Mouse (Mus musculus): ENCODE data around the gene Cwc27. TPM values are rescaled to one million over a fixed set of nuclear protein-coding genes. Genes with fewer than 3 reads are reported as not detected.

Gene Cwc27
- polyA plus RNA-seq, 1 experiment from 2014 or later: 28.6 TPM

- Histone ChIP-seq H3K4me3 (replicated peaks; ENCODE audit: low read length) (no peak overlapping the region), H3K27ac (ENCODE audit: low read length) (no peak overlapping the region), H3K4me2 (ENCODE audit: low read length) (no peak overlapping the region), H3K36me3 (ENCODE audit: control insufficient read depth, insufficient read depth) (no peaks in the 10 kb centered on the region), H3K27me3 (replicated peaks; ENCODE audit: control insufficient read depth, insufficient read depth, low read length) (no peaks in the 10 kb centered on the region), H3K9ac (replicated peaks; ENCODE audit: low read depth, low read length) (no peak overlapping the region), H3K9me3 (ENCODE audit: control insufficient read depth, low read length) (no peaks in the 10 kb centered on the region), H3K4me1 (replicated peaks; ENCODE audit: control insufficient read depth, insufficient read depth, low read length) (no peaks in the 10 kb centered on the region)
- no peak for ATAC-seq
- WGBS: 62% methylated on average over 3 of the region's 3 CpGs
Measured at GRCm38 (mm10) chr13:104638988-104639387, 178.0 kb downstream of the Cwc27 start.

DNA sequence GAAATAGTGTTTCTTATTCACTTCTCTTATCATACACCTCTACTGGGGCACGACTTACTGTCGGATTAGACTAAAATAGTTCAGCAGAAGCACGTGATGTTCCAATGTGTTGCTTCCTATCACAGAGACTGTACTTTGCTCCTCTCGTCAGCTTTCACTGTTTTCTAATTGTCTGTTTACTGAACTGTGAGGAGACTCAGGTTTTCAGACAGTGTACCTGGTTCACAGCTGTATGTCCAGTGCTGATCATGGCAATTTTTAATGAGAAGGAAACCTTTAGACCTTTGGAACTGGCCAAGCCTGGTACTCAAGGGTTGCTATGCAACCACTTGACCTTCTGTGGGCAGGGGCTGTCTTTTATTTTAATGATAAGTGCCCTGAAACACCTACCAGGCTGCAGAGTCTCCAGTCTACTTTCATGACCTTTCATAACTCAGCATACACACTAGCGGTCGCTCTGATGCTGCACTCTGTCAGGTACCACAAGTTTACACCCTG lies 180.9 kb downstream of the Cwc27 start:
- Histone ChIP-seq H3K4me1 (replicated peaks; ENCODE audit: control insufficient read depth, insufficient read depth, low read length) (no peaks in the 10 kb centered on the region), H3K27me3 (replicated peaks; ENCODE audit: control insufficient read depth, insufficient read depth, low read length) (no peaks in the 10 kb centered on the region), H3K9ac (replicated peaks; ENCODE audit: low read depth, low read length) (no peak overlapping the region), H3K9me3 (ENCODE audit: control insufficient read depth, low read length) (no peaks in the 10 kb centered on the region), H3K36me3 (ENCODE audit: control insufficient read depth, insufficient read depth) (no peaks in the 10 kb centered on the region), H3K4me3 (replicated peaks; ENCODE audit: low read length) (no peak overlapping the region), H3K4me2 (ENCODE audit: low read length) (no peak overlapping the region), H3K27ac (ENCODE audit: low read length) (no peak overlapping the region)
- 87% methylated on average over 6 of the region's 6 CpGs for WGBS
- no peak for ATAC-seq

GRCm38 (mm10) chr13:104634708-104635107 lies 182.2 kb downstream of the Cwc27 start:
- WGBS: 91% methylated on average over 2 of the region's 2 CpGs
- no peak overlapping the region for H3K4me2 ChIP-seq (ENCODE audit: low read length)
- no peak overlapping the region for H3K9ac ChIP-seq (replicated peaks; ENCODE audit: low read depth, low read length)
- H3K4me1 ChIP-seq (replicated peaks; ENCODE audit: control insufficient read depth, insufficient read depth, low read length): no peaks in the 10 kb centered on the region
- H3K27ac ChIP-seq (ENCODE audit: low read length): no peak overlapping the region
- H3K36me3 ChIP-seq (ENCODE audit: control insufficient read depth, insufficient read depth): 0 out of 2 replicates have a peak, but pooled peaks cover 2% of the 10 kb centered on the region
- no peaks in the 10 kb centered on the region for H3K9me3 ChIP-seq (ENCODE audit: control insufficient read depth, low read length)
- ATAC-seq: no peak
- H3K27me3 ChIP-seq (replicated peaks; ENCODE audit: control insufficient read depth, insufficient read depth, low read length): no peaks in the 10 kb centered on the region
- H3K4me3 ChIP-seq (replicated peaks; ENCODE audit: low read length): no peak overlapping the region

DNA sequence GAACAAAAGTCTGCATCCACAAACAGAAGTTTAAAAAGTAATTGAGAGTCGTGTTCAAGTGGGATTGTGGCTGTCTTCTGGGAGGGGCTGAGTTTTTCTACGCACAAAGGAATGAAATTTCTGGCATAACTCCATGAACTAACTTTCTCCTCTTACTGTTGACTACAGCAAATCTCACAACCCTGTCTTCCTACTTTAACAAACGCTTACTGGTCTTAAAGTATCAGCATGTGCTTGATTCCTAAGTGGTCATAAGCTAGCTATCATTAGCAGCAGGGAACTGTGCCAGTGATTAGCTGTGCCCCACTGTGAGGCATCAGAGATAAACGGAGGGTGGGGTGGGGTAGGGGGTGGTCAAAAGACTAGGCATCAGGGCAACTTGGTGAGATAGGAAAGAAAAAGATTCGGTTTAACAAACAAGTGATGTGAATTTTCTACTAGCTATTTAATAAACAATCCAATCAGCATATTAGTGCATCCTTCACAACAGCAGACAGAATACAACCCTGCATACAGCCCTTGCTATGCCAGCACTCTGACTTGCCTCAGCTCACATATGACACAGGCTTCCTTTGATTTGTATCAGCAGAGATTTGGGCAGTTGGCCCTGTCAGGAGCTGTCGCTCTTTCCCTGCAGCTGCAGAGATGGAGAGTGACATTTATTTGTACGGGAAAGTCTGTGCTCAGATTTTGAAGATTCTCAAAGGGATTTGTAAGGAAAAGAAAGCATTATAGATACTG lies 184.3 kb downstream of the Cwc27 start:
- Histone ChIP-seq H3K9me3 (ENCODE audit: control insufficient read depth, low read length) (no peaks in the 10 kb centered on the region), H3K27ac (ENCODE audit: low read length) (no peak overlapping the region), H3K9ac (replicated peaks; ENCODE audit: low read depth, low read length) (no peak overlapping the region), H3K27me3 (replicated peaks; ENCODE audit: control insufficient read depth, insufficient read depth, low read length) (no peaks in the 10 kb centered on the region), H3K4me2 (ENCODE audit: low read length) (no peak overlapping the region), H3K4me3 (replicated peaks; ENCODE audit: low read length) (no peak overlapping the region), H3K4me1 (replicated peaks; ENCODE audit: control insufficient read depth, insufficient read depth, low read length) (no peaks in the 10 kb centered on the region), H3K36me3 (ENCODE audit: control insufficient read depth, insufficient read depth) (0 out of 2 replicates have a peak, but pooled peaks cover 2% of the 10 kb centered on the region)
- WGBS: 36% methylated on average over 7 of the region's 7 CpGs
- ATAC-seq: 0 out of 2 replicates have a peak, but pooled peaks have one; percentile 45

DNA sequence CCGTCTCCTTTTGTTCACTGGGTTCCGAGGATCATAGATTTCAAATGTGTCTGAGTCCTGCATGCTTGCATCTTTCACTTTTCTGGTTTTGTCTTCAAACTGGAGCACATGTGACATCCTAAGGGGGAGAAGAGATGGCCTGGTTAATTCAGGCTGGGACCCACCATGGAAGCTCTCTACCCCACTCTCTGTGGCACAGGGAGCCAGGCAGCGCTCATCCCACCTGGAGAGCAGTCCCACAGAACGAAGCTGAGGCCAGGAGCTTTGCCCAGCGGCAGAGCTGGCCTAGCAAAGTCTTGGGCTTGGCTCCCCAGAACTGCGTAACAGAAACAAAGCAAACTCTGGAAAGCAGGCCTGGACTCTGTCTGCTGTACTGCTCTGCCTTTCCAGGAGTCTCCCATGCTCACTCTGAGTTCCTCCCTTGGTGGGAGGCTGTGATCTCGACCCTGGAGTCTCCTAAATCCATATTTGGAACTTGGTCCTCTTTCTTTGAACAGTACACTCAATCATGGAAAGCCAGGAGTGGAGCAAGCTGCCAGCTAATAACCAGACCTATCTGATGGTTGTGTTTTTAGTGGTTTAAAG lies 185.2 kb downstream of the Cwc27 start:
- no peaks in the 10 kb centered on the region for H3K9me3 ChIP-seq (ENCODE audit: control insufficient read depth, low read length)
- H3K4me2 ChIP-seq (ENCODE audit: low read length): no peak overlapping the region
- H3K9ac ChIP-seq (replicated peaks; ENCODE audit: low read depth, low read length): no peak overlapping the region
- 0 out of 2 replicates have a peak, but pooled peaks cover 2% of the 10 kb centered on the region for H3K36me3 ChIP-seq (ENCODE audit: control insufficient read depth, insufficient read depth)
- H3K4me3 ChIP-seq (replicated peaks; ENCODE audit: low read length): no peak overlapping the region
- no peaks in the 10 kb centered on the region for H3K4me1 ChIP-seq (replicated peaks; ENCODE audit: control insufficient read depth, insufficient read depth, low read length)
- no peaks in the 10 kb centered on the region for H3K27me3 ChIP-seq (replicated peaks; ENCODE audit: control insufficient read depth, insufficient read depth, low read length)
- WGBS: 81% methylated on average over 7 of the region's 7 CpGs
- H3K27ac ChIP-seq (ENCODE audit: low read length): no peak overlapping the region
- ATAC-seq: no peak

DNA sequence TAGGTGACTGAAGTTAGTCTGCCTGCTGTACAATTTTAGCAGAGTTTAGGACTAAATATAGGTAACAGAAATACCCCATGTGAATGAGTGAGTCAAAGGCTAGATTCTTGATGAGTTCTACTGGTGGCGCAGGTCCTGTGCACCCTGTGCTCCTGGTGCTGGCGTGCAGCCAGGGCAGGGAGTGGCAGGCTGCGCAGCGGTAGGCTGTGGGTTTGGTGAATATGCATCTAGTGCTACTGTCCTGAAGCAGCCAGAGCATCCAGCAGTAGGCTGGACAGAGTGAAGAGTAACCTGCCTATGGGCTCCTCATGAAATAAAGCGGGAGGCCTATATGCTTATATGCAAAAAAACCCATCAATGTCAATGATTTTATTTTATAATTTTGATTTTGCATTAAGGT lies 186.1 kb downstream of the Cwc27 start:
- no peak overlapping the region for H3K27ac ChIP-seq (ENCODE audit: low read length)
- H3K36me3 ChIP-seq (ENCODE audit: control insufficient read depth, insufficient read depth): 0 out of 2 replicates have a peak, but pooled peaks cover 2% of the 10 kb centered on the region
- H3K27me3 ChIP-seq (replicated peaks; ENCODE audit: control insufficient read depth, insufficient read depth, low read length): no peaks in the 10 kb centered on the region
- H3K9me3 ChIP-seq (ENCODE audit: control insufficient read depth, low read length): no peaks in the 10 kb centered on the region
- no peaks in the 10 kb centered on the region for H3K4me1 ChIP-seq (replicated peaks; ENCODE audit: control insufficient read depth, insufficient read depth, low read length)
- no peak overlapping the region for H3K9ac ChIP-seq (replicated peaks; ENCODE audit: low read depth, low read length)
- ATAC-seq: no peak
- H3K4me3 ChIP-seq (replicated peaks; ENCODE audit: low read length): no peak overlapping the region
- WGBS: 84% methylated on average over 5 of the region's 5 CpGs
- no peak overlapping the region for H3K4me2 ChIP-seq (ENCODE audit: low read length)

- Histone ChIP-seq H3K9ac (replicated peaks; ENCODE audit: low read depth, low read length) (no peak overlapping the region), H3K27ac (ENCODE audit: low read length) (no peak overlapping the region), H3K27me3 (replicated peaks; ENCODE audit: control insufficient read depth, insufficient read depth, low read length) (no peaks in the 10 kb centered on the region), H3K9me3 (ENCODE audit: control insufficient read depth, low read length) (no peaks in the 10 kb centered on the region), H3K4me3 (replicated peaks; ENCODE audit: low read length) (no peak overlapping the region), H3K36me3 (ENCODE audit: control insufficient read depth, insufficient read depth) (0 out of 2 replicates have a peak, but pooled peaks cover 2% of the 10 kb centered on the region), H3K4me1 (replicated peaks; ENCODE audit: control insufficient read depth, insufficient read depth, low read length) (no peaks in the 10 kb centered on the region), H3K4me2 (ENCODE audit: low read length) (no peak overlapping the region)
- ATAC-seq: no peak
- WGBS: 93% methylated on average over 11 of the region's 11 CpGs
Measured at GRCm38 (mm10) chr13:104629621-104630020, 187.3 kb downstream of the Cwc27 start.

GRCm38 (mm10) chr13:104628019-104628418 lies 188.9 kb downstream of the Cwc27 start:
- WGBS: 58% methylated on average over 4 of the region's 4 CpGs
- H3K27ac ChIP-seq (ENCODE audit: low read length): no peak overlapping the region
- H3K27me3 ChIP-seq (replicated peaks; ENCODE audit: control insufficient read depth, insufficient read depth, low read length): no peaks in the 10 kb centered on the region
- no peak for ATAC-seq
- peaks cover 2% of the 10 kb centered on the region; the same call in 1 of the 2 replicates for H3K4me1 ChIP-seq (replicated peaks; ENCODE audit: control insufficient read depth, insufficient read depth, low read length)
- 0 out of 2 replicates have a peak, but pooled peaks cover 2% of the 10 kb centered on the region for H3K36me3 ChIP-seq (ENCODE audit: control insufficient read depth, insufficient read depth)
- H3K4me3 ChIP-seq (replicated peaks; ENCODE audit: low read length): no peak overlapping the region
- H3K9ac ChIP-seq (replicated peaks; ENCODE audit: low read depth, low read length): no peak overlapping the region
- no peak overlapping the region for H3K4me2 ChIP-seq (ENCODE audit: low read length)
- no peaks in the 10 kb centered on the region for H3K9me3 ChIP-seq (ENCODE audit: control insufficient read depth, low read length)

- Histone ChIP-seq H3K4me1 (replicated peaks; ENCODE audit: control insufficient read depth, insufficient read depth, low read length) (peaks cover 3% of the 10 kb centered on the region; the same call in 1 of the 2 replicates), H3K27ac (ENCODE audit: low read length) (no peak overlapping the region), H3K4me3 (replicated peaks; ENCODE audit: low read length) (no peak overlapping the region), H3K9me3 (ENCODE audit: control insufficient read depth, low read length) (no peaks in the 10 kb centered on the region), H3K36me3 (ENCODE audit: control insufficient read depth, insufficient read depth) (0 out of 2 replicates have a peak, but pooled peaks cover 2% of the 10 kb centered on the region), H3K4me2 (ENCODE audit: low read length) (no peak overlapping the region), H3K9ac (replicated peaks; ENCODE audit: low read depth, low read length) (no peak overlapping the region), H3K27me3 (replicated peaks; ENCODE audit: control insufficient read depth, insufficient read depth, low read length) (no peaks in the 10 kb centered on the region)
- no peak for ATAC-seq
- WGBS: 82% methylated on average over 11 of the region's 11 CpGs
Measured at GRCm38 (mm10) chr13:104627169-104627909, 189.6 kb downstream of the Cwc27 start.
